Mouse (Mus musculus) liver, embryonic 14.5 days (tissue): ENCODE results near the gene Aaed1.
"Not testable (repeated sequence)": the region's sequence is repeated elsewhere in the genome, so short reads cannot be mapped to it uniquely, and the experiment has no call there.

Experiments used
- CTCF ChIP-seq: IDR thresholded peaks from 2 replicates; pipeline ENCODE4 v1.5.1; 2016; ENCODE audit warnings: antibody characterized with exemption, low read depth, control low read depth
- EP300 ChIP-seq: IDR thresholded peaks from 2 replicates; pipeline ENCODE4 v1.6.1; 2016; ENCODE audit warnings: antibody characterized with exemption, low read depth

GRCm38 (mm10) chr13:64254185-64254584, 58.3 kb downstream of the Aaed1 start:
- not testable (repeated sequence) for TF ChIP-seq EP300, CTCF
